Mouse (Mus musculus) erythroblast, embryonic 14.5 days (primary cell): Measurements from ENCODE around the gene Il10rb.

Experiments used
- GATA1 ChIP-seq: IDR thresholded peaks from 2 replicates; pipeline ENCODE4 v1.6.1; 2012; ENCODE audit warnings: low read length, inconsistent platforms, mixed read lengths
- TAL1 ChIP-seq: IDR thresholded peaks from 3 replicates; pipeline ENCODE4 v1.6.1; 2012; ENCODE audit warnings: low read length, inconsistent platforms, mixed read lengths

DNA sequence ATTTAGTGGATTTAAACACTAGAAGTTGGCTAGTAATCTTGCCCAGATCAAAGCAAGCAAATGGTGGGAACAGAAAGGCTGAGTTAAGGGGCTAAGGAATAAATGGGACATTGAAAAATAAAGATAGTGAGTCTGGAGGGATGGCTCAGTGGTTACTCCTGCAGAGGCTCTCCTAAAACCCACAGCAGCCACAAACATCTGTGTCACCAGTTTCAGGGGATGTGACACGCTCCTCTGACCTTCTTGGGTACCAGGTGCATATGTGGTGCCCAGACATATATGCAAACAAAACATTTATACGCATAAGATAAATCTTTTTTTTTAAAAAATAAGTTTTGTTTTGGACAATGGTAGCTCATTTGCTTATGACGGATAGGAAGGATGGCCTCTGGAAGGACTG is 53.4 kb downstream of the Il10rb start:
- TF ChIP-seq TAL1 (no peak), GATA1 (no peak)
